Mouse (Mus musculus): ENCODE results near the gene Emc6.

The Emc6 gene

DNA sequence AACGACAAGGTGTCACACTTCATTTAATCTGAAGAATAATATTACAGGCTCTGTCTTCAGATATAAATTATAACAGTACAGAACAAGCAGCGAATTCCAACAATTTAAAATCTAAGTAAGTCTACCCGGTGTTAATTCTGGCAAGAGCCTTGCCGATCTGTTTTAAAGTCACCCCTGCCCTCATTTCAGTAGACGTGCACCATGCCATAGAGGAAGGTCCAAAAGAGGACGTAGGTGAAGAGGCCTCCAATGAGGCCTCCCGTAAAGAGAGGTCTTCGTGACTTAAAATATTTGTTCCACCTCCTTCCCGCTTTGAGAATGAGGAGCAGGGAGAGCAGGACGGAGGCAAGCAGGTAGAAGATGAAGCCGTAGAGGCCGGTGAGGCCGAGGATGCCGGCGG lies 651 bp downstream of the Emc6 start:
- DNase-seq (ENCODE audit: low read depth, low spot score) = no peak

DNA sequence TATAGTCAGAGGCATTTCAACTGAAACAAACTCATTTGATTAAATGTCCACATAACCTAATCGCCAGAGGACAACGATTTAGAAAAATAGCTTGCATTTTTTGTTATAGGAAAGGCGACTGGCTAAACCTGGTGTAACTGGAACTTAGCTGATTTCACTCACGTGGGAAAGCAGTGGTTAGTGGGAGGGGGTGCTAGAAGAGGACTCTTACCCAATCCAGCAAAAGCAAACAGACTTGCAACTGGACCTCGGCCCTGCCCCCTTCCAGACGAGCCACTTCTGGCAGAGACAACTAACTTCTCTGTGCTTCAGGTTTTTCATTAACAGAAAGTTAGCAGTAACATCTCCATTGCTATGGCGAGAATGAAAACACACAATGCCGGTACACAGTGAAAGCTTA lies 1.2 kb downstream of the Emc6 start:
- no peak for DNase-seq (ENCODE audit: low read depth, low spot score)

DNA sequence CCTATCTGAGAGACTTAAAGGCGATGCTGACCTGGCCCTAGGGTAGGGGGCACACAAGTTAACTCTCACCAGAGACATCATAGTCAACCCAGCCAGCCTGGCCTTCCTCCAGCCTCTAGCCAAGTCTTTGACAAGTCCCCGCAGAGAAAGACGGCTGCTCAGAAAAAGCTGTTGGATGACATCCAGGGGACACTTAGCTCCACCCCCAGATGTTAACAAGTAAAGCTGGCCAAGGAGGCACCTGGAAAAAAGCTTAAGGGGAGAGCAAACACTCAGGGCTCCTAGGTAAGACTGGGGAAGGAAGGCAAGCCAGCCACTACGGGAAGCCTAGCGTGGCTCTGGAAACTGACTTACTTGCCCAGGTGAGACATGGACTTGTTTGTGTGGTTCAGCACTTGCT lies 4.7 kb downstream of the Emc6 start:
- no peak for DNase-seq (ENCODE audit: low read depth, low spot score)

DNA sequence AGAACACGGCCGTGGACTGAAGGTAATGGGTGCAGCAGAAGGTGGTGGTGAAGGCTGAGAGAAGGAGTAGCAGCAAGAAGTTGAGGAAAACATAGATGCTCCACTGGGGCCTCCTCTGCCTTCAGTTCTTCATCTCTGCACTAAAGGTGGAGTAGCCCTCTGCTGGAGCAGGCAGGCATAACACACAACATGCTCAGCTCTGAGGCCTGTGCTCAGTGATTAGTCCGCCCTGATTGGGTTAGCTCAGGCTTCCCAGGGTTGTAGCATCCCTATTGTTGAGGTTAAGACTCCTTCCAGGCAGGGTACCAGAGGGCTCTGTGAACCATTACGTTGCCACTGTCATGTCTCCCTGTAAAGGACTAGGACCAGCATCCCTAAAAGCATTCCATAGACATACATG lies 7.6 kb downstream of the Emc6 start:
- DNase-seq (ENCODE audit: low read depth, low spot score) = peak; percentile 75

DNA sequence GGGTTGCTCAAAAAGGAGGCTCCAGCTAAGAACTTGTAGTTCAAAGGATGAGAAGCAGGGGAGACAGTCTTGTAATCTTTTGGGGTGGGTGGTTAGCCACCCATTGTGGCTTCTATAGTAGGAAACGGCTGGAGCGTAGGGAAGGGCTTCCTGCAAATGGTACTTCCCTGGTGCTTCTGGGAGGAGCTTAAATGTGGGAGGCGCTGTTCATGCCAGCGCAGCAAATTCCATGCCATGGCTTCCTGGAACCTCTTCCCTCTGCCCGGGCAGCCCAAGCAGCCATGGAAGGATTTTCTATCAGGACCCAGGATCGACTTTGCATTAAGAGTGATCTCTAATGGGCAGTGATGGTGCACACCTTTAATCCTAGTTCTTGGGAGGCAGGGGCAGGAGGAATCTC lies 8.3 kb downstream of the Emc6 start:
- no peak for DNase-seq (ENCODE audit: low read depth, low spot score)

DNA sequence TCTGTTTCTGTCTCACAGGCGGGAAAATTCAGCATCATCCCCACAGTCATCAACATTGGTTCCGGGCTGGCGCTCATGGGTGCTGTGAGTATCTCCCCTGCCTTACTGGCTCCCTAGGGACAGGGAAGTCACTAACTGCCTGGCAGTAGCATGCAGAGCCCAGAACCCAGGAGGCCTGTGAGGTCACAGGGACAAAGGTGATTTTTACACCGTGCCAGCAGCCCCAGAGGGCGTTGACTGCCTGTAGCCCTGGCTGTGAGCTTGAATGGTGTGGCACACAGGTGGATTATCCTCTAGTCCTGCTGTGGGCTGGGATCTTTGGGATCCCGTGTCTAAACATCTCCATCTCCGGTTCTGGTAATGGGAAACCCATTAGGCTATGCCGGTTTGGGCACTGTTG lies 8.8 kb downstream of the Emc6 start:
- DNase-seq (ENCODE audit: low read depth, low spot score) = no peak

DNA sequence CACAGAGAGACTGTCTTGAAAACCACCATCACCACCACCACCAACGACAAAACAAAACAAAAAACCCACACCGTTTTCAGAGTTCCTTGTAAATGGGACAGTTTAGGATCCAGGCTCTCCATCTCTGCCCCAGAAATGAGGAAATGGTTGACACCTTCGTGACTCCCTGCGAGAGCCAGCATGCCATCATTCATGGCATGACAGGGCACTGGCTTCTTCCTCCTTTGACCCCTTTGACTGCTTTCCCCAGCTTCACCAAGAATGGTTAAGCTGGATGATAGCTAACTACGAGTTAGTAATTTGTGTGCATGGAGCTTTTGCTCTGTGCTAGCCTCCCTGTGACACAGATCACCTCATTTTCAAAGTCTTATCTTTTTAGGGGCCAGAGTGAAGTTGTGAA lies 14.6 kb downstream of the Emc6 start:
- no peak for DNase-seq (ENCODE audit: low read depth, low spot score)

DNA sequence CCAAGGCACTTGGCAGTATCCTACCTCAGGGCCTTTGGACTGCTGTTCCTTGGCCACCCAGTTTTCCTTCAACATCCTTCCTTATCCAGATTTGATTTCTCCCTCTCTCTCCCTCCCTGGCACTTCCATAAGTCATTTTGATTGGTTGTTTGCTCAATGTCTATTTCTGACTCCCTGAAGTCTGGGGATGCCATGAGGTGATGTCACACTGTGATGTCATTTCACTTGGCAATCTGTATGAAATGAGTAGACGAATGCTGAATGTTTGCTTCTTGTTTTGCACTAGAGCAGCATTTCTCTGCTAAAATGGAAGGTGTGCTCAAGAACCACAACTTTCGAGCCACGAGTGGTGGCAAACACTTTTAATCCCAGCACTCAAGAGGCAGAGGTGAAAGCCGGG lies 15.2 kb downstream of the Emc6 start:
- DNase-seq (ENCODE audit: low read depth, low spot score) = no peak

DNA sequence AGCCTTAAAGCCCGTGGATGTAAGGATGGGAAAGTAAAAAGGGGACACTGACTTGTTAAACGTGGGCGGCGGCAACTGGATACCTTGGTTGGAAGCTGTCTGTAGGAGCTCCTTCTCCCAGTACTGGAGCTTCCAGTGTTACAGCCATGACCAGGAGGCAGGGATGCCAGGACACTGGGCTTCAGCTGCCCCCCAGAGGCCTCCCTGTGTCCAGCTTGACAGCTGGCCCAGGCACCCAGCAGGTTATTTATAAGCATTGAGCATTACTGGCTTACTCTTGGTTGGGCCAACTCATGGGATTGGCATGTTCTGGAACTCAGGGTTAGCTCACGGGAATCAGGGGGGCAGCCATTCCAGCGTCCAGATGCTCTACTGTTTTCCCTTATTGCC lies 16.0 kb downstream of the Emc6 start:
- no peak for DNase-seq (ENCODE audit: low read depth, low spot score)

DNA sequence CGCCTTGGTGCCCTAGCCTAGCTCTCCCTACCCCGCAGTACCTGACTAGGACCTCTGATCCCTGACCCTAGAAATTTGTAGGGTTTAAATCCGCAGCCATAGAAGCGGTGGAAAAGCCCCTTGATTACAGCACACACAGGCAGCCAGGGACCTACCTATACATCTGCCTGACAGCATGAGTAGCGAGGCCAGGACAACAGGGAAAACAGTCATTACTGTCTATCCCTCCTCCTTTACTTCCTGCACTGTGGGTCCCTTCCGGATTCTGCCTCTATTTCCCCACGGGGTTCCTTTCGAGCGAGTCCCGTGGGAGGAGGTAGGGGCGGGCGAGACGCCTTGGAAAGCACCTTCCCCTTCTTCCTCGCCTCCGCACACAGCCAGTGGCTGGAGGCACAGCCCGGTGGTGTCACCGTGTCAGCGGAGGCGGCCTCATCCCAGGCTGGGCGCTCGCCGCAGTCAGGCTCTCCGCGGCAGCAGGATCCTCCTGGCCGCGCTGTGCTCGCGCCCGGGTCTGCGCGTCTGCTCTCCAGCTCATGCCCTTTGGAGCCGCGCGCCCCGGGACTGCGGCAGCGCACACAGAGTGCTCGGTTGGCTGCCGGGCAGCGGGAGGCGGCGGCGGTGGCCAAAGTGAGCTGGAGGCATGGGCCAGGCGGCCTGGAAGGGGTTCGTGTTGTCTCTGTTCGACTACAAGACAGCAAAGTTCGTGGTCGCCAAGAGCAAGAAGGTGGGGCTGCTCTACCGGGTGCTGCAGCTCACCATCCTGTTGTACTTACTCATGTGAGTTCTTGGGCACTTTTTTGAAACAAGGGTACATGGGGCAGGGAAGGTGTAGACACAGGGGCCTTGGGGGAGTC lies 16.7 kb downstream of the Emc6 start, which contains the start of gene P2rx5:
TSS of gene P2rx5 (plus strand) at position 465 of the 854 bp plus-strand sequence.
- DNase-seq (ENCODE audit: low read depth, low spot score) = no peak

DNA sequence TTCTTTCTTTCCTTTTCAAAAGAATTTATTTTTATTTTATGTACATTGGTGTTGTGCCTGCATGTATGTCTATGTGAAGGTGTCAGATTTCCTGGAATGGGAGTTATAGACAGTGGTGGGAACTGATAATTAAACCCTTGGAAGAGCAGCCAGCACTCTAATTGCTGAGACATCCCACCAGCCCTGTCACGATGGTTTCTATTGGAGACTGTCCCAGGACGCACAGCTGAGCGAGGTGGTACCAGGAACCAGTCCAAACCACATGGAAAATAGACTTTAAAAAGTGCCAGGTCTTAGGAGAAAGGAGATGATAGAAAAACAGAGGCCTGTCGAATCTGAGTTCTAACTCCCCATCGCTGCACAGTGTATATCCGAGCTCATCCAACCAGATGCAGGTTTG lies 21.8 kb downstream of the Emc6 start:
- DNase-seq (ENCODE audit: low read depth, low spot score) = no peak

DNA sequence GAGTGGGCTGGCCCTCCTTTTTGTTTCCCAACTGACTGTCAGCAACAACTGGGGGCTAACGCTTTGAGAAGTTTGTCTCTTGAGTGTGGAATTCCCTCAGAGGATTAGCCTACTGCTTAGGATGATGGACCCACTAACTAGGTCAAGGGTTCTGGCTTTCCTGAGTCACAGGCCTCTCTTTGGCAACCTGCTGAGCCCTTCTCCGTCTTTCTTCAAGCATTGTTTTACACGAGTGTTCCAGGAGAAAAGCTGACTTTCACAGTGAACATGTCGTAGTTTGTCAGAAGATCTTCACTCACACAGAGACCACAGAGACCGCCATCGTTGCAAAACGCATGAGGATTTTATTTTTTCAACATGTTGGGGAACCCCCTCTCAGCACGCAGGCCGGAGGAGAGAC lies 28.6 kb downstream of the Emc6 start:
- no peak for DNase-seq (ENCODE audit: low read depth, low spot score)

DNA sequence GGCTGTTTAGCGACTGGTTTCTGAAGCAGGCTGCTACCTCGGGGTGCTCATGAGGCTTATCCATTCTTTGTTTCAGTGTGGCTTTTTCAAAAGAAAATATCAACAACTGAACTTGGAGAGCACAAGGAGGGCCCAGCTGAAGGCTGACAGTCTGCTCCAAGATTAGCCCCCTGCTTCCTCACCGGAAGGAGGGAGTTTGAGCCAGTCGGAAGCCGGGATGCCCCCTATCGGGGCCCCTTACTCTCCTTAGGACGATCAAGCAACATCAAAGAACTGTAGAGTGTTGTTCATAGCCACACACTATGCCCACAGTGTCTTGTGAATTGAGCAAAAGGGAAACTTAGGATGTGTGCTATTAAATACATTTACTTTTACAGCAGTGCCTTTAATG lies 29.9 kb downstream of the Emc6 start:
- no peak for DNase-seq (ENCODE audit: low read depth, low spot score)

DNA sequence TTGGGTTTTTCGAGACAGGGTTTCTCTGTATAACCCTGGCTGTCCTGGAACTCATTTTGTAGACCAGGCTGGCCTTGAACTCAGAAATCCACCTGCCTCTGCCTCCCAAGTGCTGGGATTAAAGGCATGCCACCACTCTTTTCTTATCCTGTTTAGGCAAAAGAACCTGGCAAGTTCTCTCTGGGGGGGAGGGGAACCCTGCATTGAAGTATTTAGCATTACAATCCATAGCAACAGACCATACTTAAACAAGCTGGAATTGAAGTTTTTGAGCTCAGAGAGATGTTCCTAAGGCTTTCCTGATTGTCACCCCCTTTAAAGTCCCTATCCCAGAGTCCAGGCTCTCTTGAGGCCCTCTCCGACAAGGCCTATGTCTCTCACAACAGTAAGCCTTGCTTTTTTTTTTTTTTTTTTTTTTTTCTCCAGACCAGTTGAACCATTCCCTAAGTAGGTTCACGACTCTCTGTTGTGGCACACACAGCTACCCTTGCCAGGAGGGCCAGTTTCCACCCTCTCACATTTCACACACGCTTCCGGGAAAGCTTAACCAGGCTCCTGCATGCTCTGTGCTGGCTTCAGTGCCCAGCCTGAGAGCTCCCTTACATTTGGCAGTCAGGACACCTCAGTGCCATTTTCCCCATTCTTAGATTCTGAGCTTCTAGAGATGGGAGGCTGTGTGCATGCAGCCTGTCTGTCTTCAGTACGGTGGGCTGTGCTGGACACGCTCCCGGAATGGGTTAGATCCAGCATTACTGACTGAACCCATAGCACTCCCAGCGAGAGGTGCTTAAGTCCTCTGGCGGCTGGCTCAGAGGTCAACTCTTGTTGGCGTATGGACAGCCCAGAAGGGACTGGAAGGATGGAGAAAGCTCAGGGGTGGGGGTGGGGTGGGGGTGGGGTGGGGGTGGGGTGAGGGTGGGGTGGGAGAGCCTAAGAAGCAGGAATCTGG lies 30.5 kb downstream of the Emc6 start:
- DNase-seq (ENCODE audit: low read depth, low spot score) = no peak

DNA sequence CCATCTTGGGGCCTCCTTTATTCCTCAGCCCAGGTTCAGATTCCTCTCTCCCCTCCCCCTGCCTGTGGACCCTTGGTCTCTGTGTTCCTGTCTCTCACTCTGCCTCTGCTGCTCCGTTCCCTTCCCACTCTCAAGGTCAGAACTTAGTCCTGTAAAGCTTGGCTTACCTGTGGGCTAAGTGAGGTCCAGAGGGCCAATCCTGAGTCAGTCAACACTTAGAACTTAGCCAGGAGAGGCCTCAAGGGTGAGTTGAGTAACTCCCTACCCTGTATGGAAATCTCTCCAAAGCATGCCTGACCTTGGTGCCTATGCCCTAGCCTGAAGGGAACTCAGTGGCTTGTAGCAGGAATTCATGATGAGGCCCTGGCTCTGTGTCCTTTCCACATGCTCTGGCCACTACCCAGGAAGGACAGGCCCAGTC lies 32.6 kb downstream of the Emc6 start:
- no peak for DNase-seq (ENCODE audit: low read depth, low spot score)

DNA sequence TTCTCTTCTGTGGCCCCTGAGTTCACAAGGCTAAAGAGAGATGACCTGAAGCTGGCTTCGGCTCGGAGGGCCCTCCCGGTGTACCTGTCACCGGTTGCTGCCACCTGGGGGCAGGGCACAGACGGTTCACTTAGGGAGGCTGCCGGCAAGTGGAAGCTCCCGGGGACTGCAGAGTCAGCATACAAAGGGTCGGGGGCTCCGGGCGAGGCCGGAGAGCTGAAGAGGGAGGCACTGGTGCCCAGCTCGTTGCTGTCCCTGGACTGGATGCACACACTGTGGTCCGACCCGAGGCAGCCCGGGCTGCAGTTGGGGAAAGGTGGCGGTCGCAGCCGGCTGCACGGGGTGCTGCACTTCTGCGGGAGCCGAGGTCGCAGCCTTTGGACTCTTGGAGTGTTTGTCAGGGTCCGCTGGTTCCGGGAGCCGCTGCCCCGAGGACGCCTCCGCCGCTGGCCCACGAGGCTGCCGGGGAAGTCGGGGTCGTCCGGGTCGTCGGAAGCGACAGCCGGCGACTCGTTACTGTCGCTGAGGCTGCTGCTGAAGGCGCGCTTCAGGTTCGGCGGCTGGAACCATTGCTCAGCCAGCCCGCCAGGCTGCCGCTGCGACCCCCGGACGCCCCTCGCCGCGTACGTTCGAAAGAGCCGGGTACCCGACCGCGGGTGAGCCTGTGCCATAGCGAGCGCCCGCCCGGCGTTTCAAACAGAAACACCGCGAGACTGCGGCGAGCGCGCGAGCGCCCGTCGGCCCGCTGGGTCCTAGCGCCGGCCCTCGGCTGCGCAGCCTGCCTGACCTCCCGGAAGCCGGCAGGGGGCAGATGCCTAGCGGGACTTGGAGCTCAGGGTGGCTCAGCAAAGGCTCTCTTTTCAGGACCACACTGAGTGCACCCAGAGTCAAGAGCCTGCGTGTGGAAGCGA lies 39.0 kb downstream of the Emc6 start, which contains the start of gene Haspin:
TSS of gene Haspin (minus strand) at position 704 of the 911 bp plus-strand sequence.
- DNase-seq (ENCODE audit: low read depth, low spot score) = peak; percentile 95

DNA sequence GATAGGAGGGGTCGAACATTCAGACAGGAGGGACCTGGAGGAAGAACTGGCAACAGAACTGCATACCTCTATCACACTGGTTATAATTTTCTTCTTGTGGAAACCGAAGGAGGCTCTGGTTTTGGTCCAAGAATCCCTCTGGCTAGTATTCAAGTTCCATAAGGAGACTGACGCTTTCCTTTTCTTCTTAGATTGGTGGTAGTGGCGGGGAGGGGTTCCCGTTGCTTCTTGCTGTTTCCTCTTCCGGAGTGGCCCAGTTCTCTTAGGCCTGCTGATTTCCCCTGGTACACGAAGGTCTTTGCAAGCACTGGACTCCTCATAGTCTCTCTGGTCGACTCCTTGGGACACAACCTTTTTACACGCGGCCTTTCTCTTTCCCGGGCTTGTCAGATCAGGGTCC lies 39.7 kb downstream of the Emc6 start:
- DNase-seq (ENCODE audit: low read depth, low spot score) = no peak

DNA sequence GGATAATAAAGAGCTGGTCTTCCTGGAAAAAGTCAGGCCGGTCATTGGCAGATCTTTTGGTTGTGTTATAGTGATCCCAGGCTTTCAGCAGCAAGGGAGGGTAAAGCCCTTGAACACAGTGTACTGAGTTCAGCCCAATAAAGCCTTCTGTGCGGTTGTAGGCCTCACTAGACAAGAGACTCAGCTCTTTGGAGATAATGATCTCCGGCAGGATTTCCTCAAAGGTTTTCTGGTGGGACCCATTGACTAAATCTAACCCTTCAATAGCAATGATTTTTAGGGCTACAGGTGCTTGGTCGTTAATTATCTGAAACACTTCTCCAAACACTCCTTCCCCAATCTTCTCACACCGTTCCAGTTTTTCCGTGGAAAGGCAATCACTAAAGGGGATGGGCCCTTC lies 40.2 kb downstream of the Emc6 start:
- DNase-seq (ENCODE audit: low read depth, low spot score) = no peak

DNA sequence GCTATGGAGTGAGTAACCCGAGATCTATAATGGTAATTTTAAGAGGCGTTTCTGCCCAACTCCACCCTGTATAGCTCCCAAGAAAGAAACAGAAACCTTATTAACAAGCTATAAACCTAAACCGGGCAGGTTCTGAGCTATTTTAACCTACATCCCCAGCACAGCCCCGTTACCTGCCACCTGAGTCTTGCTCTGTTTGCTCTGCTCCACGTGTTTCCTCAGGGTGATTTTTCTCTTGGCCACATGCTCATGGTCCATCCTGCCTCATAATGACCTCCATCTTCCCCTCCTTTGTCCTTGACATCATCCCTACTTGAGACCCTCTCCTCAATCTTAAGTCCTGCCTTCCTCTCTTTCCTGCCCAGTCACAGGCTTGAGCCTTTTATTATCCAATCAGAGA lies 42.6 kb downstream of the Emc6 start:
- DNase-seq (ENCODE audit: low read depth, low spot score) = no peak

DNA sequence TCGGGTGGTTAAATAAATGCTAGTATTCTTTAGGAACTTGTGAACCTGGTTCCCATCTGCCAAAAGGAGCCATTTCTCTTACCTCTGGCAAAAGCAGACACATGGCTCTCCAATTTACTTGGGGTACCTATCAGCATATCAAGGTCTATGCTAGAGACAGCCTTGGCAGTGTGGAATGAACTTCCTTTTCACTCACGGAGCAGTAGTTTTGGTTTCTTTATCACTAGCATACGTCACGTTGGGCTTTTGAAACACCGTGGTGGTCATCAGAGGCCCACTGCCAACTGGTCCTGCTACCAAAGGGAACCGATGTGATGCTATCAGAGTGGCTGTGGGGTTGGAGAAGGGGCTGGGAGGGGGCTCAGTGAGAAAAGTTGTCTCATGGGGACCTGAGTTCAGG lies 43.8 kb downstream of the Emc6 start:
- DNase-seq (ENCODE audit: low read depth, low spot score) = no peak

DNA sequence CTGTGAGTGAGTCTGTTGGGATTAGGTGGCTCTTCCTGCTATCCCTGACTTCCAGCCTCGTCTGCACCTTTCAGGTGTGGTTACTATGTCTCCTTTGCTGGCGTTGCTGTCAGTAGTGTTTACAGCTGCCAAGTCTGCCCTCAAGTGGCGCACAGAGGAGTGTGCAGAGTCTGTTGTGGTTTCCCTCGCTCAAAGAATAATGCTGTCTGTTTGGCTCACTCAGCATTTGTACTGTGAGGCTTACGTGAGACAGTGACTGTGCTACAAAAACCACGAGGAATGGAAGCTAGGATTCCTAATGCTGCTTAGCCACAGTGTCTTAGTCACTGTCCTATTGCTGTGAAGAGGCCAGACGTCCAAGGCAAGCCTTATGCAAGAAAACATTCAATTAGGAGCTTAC lies 45.8 kb downstream of the Emc6 start:
- DNase-seq (ENCODE audit: low read depth, low spot score) = no peak

DNA sequence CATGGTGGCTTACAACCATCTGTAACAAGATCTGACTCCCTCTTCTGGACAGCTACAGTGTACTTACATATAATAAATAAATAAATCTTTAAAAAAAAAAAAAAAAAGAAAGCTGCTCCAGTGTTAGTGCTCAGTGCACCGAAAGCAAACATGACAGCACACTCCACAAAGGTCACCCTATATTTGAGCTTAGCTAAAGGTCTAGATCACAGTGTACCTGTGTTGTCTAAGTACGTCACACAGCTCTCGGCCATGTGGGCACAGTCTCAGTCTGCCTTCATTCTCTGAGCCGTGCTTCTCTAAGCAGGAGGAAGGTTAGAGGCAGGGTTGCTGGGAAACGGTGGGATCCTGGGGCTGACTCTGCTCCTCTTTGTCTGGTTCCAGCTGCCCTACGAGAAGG lies 50.3 kb downstream of the Emc6 start:
- DNase-seq (ENCODE audit: low read depth, low spot score) = no peak
